Mouse (Mus musculus): Measurements from ENCODE around the gene Nfib.

Gene Nfib

DNA sequence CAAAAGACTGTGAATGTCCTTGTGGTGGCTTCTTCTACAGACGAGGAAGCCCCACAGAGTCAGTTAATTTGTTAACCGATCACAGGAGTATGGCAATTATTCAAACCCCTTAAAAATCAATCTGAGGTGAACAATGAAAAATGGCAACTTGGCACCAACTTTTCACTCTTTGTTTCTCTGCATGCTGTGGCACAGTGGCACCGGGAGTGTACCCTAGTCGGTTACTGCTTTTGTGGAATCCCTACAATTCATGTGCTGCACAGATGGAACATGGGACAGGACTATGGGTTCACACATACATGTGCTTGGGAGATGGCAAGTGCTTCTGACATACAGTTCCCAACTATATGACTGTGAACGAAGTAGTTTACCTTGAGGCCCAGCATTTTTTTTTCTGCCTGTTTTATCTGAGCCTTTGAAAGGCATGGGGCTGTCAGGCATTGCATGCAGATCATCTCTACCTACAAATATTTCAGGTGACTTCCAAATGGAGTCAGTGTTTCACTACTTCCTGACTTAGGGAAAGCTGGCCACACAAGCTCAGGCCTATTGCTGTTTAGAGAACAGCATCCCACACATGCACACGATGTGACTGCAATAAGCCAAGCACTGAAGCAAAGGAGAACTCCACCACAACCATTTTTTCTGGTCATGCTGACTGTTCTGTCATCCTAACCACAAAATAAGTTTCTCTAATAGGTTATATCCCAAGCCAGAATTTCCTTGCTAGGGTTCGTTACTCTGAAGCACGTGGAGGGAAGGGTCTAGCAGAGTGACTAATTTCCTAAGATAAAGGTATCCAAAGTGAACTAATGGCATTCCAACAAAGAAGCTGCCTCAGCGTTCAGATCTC is 205.6 kb downstream of the Nfib start:
- in situ Hi-C loops (cut with MboI, MseI) = no loop called here

DNA sequence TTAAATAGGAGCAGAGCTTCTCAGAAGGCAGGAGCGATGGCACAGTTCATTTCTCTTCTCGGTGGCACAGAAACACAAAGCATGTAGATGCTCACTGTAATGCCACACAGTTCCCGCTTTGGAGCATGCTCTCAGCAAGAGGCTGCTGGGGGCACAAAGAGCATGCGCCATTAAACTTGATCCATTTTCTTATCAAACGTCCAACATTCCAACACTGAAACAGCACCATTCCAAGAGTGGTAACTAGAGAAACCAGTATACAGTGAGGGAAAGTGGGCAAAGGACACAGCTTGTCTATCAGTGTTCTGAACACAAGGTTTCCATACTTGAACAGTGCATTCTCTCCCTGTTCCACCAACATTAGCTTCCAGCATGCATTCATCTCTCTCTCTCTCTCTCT is 206.3 kb downstream of the Nfib start:
- in situ Hi-C loops (cut with MboI, MseI) = no loop called here

DNA sequence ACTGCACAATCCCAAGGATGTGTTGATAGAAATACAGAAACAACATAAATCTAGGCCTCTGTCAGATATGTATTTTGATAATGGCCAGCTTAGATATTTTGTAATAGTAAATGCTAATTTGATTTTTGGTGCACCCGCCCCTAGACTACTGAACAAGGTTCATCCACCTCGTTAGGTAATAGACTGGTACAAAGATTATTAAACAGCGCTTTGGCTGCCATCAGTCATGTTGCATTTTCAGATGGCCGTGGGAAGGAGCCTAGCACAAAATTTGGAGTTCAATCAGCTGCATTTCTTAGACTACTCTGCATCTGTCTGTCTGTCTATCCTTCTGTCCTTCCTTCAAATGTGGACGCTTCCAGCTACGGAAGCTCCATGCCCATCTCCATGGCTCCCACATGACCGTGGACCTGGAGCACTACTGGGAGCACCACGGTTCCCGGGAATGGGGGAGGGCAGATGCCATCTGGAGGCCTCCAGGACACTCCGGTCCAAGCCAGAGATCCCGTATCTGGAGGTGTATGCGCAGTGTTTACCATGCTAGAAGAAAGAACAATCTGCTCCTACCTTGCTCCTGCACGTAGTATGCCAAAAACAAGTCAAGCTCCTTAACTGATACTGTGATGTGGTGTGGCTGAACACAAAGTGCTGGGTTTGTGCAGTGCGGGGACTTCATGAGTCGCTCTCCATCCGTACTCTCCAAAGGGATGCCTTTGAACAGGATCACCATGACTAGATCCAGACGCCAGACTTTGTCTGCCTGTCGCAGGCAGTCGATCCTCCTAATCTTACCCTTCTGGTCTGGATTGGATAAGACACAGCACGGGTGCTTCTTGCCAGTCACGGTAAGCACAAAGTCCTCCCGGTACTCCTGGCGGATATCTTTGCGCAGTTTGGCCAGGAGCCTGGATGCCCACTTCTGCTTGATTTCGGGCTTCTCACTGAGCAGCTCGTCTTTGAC is 207.6 kb downstream of the Nfib start:
- in situ Hi-C loops (cut with MboI, MseI) = no loop called here

DNA sequence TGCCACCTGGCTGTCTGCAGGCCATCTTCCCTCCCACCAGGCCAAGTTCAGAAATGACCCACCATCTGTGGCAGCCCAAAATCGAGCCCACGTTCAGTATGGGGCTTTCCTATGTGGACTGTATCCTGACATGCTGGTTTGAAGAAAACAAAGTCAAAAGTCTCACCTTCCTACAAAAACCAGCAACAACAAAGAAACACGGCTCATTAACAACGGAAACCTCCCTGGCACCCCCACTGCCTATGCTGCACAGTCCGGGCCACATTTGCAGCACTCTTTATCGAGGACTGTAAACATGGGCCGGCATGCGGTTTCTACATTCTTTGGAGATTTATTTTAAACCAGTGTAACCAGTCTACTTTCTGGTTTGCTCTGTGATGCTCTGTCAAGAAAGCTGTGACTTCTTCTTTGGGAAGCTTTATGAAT is 208.4 kb downstream of the Nfib start:
- in situ Hi-C loops (cut with MboI, MseI) = no loop called here

DNA sequence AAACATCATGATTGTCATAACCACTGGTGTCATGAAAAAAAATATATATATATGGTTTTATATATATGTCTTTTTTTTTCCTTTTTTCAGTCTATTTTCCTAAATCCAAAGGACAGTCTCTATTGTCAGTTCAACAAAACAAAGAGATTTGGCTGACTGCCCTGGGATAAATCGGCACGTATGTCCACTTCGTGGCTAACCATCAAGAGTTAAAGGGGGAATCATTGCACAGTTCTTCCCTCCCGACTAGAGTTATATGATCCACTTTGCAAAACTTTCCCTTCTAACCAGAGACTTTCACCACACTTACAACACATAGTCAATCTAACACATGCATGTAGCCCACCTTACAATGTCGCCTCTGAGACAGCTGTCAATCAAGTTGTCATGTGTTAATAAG is 209.2 kb downstream of the Nfib start:
- in situ Hi-C loops (cut with MboI, MseI) = no loop called here

DNA sequence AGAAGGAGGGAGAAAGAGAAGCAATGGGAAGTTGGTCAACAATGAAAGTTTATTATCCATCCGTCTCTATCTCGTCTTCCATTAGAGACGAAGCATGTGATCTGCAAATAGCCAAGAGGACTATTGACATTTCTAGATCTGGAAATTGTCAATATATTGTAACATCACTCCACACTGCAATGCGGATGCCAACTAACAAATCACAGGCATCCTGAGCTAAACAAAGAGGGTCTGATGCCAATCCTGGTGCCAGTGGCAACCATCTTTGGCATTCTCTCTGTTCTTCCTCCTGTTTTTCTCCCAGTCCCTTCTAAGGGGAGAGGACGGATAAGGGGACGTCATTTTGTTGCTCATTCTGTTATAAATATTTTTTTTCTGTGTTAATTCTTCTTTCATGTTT is 209.9 kb downstream of the Nfib start:
- in situ Hi-C loops (cut with MboI, MseI) = no loop called here

DNA sequence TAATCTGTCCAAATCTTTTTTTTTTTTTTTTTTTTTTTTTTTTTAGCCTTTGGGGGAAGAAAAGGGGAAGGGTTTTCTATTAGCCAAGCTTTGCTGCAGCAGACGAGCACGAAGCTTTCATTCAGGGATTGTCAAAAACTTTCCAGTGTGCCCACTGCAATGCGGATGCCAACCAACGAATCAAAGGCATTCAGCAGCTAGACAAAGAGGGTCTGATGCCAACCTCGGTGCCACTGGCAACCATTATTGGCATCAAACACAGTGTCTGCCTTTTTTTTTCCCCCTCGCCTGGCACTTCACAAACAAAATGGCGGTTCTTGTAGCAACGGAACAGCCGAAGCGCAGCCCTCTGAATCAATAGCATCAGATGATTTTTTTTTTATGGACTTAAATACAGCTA is 210.7 kb downstream of the Nfib start:
- in situ Hi-C loops (cut with MboI, MseI) = no loop called here

DNA sequence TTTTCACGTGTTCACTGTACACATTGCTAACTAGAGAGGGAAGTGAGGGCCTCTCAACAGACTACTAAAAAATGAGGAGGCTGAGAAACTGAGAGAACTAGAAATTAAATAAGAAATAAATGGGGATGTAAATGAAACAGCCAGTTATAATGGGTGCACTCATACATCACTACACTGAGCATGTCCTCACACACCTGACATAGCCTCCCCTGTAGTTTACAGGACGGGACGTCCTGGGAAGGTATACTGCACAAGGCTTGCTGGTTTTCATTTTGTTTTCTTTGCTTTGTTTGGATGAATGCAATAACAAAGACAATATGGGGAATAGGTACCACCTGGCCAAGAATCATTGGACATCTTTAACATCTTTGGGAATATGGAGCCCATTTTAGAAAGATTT is 211.1 kb downstream of the Nfib start:
- in situ Hi-C loops (cut with MboI, MseI) = no loop called here

DNA sequence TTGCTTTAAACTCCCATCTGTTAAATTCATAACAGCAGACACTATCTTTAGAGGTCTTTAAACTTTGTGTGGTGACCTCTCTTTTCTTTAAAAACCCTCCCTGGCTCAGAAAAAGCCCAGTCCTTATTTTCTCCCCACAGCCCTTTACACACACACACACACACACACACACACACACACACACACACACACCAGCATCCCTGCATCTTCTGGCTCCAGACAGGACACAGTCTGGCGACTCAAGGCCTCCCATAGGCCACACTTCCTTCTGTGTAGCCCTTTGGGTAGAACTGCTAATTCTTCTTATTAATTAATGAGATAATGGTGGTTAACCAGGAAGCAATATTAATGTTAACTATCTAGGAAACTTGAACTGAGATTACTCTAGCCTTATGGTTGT is 211.7 kb downstream of the Nfib start:
- in situ Hi-C loops (cut with MboI, MseI) = no loop called here

DNA sequence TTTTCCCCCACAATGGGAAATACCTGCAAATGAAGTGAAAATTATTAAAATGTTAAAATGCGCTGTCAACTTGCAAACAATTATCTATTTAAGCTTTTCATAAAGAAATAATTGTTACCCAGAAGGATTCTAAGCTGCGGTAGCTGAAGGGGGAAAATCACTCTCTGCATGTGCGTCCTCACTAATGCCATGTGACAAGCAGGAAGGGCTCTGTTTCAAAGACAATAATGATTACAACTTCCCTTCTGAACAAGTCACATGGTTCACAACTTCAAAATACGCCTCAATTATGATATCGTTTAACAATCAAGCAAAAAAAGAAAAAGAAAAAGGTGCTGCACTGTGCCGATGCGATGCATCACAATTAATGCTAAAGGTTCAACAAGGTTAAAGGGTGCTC is 212.2 kb downstream of the Nfib start:
- in situ Hi-C loops (cut with MboI, MseI) = no loop called here

DNA sequence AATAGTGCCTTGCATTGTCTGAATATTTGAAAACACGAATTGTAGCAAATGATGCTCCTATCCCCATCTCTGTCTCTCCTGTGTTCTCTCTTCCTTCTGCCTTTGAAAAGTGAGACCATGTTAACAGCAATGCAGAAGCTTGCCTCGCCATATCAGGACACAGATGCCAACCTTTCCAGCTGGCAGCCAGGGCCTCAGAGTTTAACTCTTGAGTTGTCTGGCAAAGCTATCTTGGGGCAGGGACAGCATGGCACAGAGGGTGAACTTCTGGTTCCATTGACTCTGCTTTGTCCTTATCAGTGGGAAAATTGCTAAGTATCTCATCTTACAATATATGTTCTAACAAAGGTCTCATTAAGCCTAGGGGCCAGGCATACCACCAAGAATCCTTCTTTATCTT is 212.8 kb downstream of the Nfib start:
- in situ Hi-C loops (cut with MboI, MseI) = no loop called here

DNA sequence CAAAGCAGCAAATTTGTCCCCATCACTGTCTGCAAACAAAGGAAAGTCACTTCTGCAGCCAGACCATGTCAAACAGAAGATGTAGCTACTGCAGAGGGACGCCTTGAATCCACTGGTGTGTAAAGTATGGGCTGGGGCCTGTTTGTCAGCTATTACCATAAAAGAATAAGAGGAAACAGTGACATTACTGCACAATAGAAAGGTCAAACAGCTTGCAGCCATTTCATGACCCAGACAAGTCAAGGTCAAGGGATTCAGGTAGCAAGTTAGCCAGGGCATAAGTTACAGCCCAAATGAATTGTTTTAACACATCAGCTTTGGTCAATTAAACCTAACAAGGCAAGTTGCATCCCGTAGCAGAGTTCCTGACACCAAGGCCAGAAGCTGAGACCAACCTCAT is 215.6 kb downstream of the Nfib start:
- in situ Hi-C loops (cut with MboI, MseI) = no loop called here

DNA sequence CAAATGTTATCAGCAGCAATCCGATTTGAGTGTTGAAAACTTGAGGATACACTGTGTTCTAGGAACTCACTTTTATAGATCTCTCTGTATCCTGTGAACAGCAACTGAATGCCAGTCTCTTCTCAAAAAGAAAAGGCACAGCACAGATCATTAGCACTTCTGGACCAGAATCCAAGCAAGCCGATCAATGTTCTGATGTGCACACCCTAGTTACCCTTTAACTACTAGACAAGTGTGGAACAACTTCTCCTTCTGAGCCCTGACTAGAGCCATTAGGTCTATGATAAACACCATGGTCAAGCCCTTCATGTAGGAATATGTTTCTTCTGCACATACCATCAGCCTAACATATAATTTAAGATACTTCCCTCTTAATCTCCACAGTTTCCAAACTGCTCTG is 219.6 kb downstream of the Nfib start:
- in situ Hi-C loops (cut with MboI, MseI) = no loop called here

DNA sequence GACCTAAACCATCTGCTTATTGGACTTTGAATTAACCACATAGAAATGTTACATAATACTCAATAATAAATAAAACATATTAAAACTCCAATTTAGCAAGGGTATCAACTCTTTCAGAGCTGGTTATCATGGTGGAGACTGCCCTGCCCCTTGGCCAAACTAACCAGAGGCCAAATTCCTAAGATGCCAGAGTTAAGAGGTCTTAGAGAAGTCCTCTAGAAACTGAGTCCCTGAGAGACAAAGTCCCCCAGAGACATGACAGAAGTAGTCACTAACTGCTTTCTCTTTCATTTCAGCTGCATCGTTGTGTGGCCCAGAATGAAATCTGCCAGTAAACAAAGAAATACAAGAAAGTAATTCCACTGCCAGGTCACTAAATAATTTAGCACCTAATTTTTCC is 221.7 kb downstream of the Nfib start:
- in situ Hi-C loops (cut with MboI, MseI) = no loop called here

DNA sequence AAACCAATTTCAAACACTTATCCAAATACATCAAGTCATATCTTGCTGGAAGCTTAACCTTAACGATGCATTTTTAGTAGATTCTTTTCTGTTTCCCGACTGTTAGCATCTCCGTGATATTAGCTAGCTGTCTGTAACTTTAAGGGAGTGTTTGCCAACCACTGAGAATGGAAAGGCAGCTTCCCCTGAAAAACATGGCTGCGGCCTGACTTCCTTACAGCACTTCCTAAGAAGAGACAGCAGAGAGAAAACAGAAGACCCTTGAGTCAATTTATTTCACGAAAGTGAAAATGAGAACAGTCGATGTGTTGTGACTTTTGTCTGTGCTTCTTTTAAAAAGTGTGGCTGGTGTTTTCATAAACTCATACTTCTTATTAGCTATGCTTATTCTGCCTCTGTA is 222.3 kb downstream of the Nfib start:
- in situ Hi-C loops (cut with MboI, MseI) = no loop called here

DNA sequence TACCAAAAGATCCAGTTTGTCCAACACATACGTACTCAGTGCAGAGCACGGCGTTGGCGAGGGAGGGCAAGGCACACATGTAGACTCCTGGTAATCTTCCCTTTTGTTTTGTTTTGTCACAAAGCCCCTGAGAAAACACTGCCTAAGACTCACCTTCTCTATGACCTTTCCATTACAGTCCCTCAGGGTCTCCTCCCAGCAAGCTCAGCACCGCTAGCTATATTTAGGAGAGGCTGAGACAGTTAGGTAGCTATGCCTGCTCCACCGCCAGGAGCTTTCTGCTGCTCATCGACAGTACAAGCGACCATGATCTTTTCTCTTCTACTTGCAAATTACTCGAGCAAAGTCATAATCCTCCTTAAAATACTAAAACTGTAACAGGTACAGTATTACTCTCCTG is 224.9 kb downstream of the Nfib start:
- in situ Hi-C loops (cut with MboI, MseI) = no loop called here

DNA sequence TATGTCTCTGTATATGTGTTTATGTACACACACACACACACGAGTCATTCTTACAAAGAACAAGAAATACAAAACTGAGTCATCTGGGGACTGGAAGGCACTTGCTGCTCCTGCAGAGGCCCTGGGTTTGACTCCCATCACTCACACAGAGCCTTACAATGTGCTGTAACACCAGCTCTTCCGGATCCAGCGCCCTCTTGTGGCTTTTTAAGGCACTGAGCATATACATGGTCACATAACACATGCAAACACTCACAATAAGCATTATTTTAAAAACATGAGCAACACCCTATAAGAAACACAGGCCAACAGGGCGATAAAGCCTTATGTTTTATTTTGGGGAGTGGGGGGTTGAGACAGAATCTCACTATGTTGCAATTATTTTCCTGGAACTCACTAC is 226.2 kb downstream of the Nfib start:
- in situ Hi-C loops (cut with MboI, MseI) = no loop called here

DNA sequence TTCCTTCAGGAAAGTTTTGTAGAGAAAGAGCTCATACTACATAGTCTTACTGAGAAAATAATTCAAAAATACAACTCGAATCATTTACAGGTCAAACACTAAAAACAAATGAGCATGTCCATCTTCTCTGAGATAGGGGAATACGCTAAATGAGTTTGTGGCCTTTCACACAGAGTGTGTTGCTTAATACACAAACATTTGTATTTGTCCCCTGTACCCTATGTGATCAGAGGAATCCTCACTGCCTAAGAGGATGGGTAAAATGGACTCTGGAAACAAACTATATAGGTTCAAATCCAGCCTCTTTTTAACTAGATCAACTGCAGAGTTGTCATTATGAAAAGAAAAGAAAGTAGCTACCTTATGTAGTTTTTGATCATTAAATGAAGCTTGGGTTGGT is 227.8 kb downstream of the Nfib start:
- in situ Hi-C loops (cut with MboI, MseI) = no loop called here

DNA sequence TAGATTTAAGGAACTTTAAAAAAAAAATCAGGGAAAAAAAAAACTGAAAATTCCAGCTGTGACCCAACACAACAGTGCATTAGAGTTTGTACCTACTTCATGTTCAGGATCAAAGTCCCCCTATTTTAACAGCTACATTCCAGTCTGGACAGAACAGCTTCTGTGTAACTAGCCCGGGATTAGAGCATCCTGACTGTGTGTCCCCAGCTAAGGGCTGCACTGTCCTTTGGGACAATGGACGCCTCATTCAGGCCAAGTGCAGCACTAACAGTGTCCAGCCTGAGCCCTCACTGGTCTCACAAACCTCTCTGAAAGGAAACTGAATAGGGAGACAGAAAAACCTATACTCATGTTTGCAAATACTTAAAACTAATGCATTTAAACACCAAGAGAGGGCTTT is 229.1 kb downstream of the Nfib start:
- in situ Hi-C loops (cut with MboI, MseI) = no loop called here

DNA sequence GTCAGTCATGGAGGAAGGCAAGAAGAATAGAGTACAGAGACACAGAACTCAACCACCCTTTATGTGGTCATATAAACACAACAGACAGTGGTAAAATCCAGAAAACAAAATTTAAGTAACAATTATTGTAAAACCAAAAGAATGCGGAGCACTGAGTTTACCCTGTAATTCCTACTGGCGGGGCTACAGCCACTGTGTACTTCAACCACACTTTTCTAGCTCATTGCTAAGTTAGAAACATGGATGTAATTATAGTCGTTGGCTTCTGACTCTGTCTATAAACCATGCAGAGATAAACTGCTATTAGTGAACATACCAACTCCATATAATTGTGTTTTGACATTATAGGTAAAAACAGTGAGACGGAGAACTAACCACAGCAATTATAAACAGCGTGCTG is 231.2 kb downstream of the Nfib start:
- in situ Hi-C loops (cut with MboI, MseI) = no loop called here

DNA sequence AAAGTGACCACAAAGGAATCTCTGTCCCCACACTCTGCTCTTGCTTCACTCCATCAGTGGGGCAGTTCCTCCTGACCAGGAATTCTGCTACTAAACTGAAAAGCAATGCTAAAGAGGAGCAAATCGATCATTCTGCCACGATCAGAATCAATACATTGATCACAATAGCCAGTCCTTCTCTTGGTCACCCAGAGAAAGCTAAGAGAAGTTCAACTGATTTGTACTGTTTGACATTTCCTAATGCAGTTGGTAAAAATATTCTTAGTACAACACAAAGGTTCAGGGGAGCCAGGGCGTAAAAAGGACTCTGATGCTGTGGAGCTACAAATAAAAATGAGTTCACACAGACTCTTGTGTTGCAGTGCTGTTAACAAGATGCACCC is 234.6 kb downstream of the Nfib start:
- in situ Hi-C loops (cut with MboI, MseI) = no loop called here

DNA sequence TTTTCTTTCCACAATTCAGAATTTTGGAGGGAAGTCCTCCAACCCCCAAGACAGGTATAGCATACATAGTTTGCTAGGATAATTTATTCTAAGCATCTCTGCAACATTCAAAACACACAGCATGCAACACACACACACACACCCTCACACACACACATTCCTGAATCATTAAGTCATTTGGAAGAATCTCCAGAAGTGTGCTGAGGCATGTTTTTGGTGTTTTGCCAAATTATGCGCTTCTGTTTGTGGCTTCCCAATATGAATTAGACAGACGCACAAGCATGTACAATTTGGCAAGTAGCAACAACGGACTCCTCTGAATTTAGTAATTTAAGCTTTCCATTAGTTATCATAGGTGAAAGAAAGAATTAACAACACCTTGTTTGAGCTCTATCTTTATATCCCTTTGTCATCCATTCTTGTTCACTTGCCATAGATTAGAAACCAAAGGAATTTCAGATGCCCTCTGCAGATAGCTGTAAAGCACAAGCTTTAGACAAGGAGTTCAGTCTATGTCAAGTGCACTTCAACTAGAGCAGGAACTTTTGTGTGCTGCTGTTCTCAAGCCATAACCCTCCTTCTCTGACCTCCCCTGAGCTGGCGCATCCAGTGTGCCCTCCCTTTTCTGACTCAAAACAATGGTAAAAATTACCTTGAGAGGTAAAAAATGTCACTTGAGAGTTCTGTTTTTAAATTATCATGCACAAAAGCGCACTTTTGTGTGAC is 235.2 kb downstream of the Nfib start:
- in situ Hi-C loops (cut with MboI, MseI) = no loop called here
